Mouse (Mus musculus) kidney, embryonic 14.5 days (tissue): Measurements from ENCODE around the gene Ing4. TPM values are rescaled to one million over a fixed set of nuclear protein-coding genes. Genes with fewer than 3 reads are reported as not detected.
A peak's percentile ranks its signal among the peaks of the same experiment; 100 is the strongest.

Experiments
- ATAC-seq: fragments of 200-750 bp; cut with Nextera tagmentation; 2 replicates; pipeline ENCODE4 v1.8.0; 2017; ENCODE audit warnings: moderate number of reproducible peaks, mild to moderate bottlenecking, moderate TSS enrichment, moderate library complexity; ENCODE audit not compliant: low FRiP score, low TSS enrichment
- H3K27ac ChIP-seq: fragments of 300-500 bp; sonication (generic); 2 replicates; pipeline ENCODE4 v1.5.1; 2014; ENCODE audit warnings: low read depth, mild to moderate bottlenecking, low read length, moderate library complexity, mixed read lengths
- H3K27me3 ChIP-seq: fragments of 300-500 bp; sonication (generic); 2 replicates; pipeline ENCODE4 v1.6.1; 2014; ENCODE audit warnings: mild to moderate bottlenecking, low read length; ENCODE audit not compliant: control insufficient read depth, insufficient read depth
- H3K36me3 ChIP-seq: fragments of 300-500 bp; sonication (generic); 2 replicates; pipeline ENCODE4 v1.6.1; 2014; ENCODE audit warnings: low read length, mixed read lengths; ENCODE audit not compliant: control insufficient read depth, insufficient read depth
- H3K4me1 ChIP-seq: fragments of 300-500 bp; sonication (generic); 2 replicates; pipeline ENCODE4 v1.6.1; 2014; ENCODE audit warnings: low read length, mixed read lengths; ENCODE audit not compliant: control insufficient read depth, insufficient read depth
- H3K4me2 ChIP-seq: fragments of 300-500 bp; sonication (generic); replicated peaks from 2 replicates; pipeline ENCODE4 v1.6.1; 2014; ENCODE audit warnings: low read depth, mild to moderate bottlenecking, low read length
- H3K4me3 ChIP-seq: fragments of 300-500 bp; sonication (generic); 2 replicates; pipeline ENCODE4 v1.5.1; 2014; ENCODE audit warnings: mild to moderate bottlenecking, low read length
- H3K9ac ChIP-seq: fragments of 300-500 bp; sonication (generic); 2 replicates; pipeline ENCODE4 v1.6.1; 2014; ENCODE audit warnings: low read depth, mild to moderate bottlenecking, low read length, moderate library complexity
- H3K9me3 ChIP-seq: fragments of 300-500 bp; sonication (generic); 2 replicates; pipeline ENCODE4 v1.6.1; 2016; ENCODE audit warnings: low read length; ENCODE audit not compliant: control insufficient read depth
- WGBS: fragments of 180-500 bp; shearing (Covaris S2); extraction: QIAGEN DNeasy Blood & Tissue Kit; methylation state at CpG from one replicate; pipeline ENCODE4 v1.1.7; 2014; 5-methylcytosine and 5-hydroxymethylcytosine counted together
- polyA plus RNA-seq: library from polyadenylated mRNA; unstranded; fragments of >200 nt; fragmentation: Nextera tagmentation; extraction: Ambion mirVana; gene quantifications from 2 replicates; pipeline ENCODE4 v1.2.1, GENCODE M21; 2014

Gene Ing4
- polyA plus RNA-seq = 111 and 144 TPM in 2 replicates

DNA sequence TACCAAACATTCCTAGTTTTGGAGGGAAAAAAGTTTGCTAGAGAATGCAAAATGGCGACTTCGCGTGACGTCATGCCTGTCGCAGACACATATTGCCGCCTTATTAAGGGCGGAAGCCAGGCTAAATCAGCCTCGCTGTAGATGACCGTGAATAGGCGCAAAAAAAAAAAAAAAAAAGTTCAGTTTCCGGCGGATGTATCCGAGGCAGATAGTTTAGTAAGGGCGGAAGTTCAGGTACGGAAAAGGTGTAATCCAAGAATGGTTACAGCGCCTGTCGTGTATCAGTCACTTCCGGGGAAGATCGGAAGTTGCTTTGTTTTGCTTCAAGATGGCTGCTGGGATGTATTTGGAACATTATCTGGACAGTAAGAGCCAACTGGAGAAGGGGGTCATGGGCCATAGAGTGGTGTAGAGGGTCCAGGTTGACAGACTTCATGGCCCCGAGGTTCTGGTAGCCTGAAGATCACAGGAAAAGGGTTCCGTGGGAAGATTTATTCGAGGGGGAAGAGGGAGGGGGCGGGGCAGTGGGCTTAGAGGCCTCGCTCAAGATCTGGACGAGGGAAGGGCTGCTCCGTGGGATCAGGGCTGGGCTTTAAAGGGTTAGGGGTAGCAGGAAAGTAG is at the start of gene Ing4:
Gene Ing4, plus strand, starts transcription at position 228 of the 621 bp plus-strand sequence.
- ATAC-seq = peak; percentile 97
- Histone ChIP-seq H3K4me2 (peak within 1 kb of the TSS; percentile 82), H3K27me3 (no peaks in the 10 kb centered on the region), H3K27ac (peak within 1 kb of the TSS; percentile 84), H3K9me3 (no peaks in the 10 kb centered on the region), H3K9ac (peak within 1 kb of the TSS; percentile 82), H3K4me1 (0 out of 2 replicates have a peak, but pooled peaks cover 6% of the 10 kb centered on the region), H3K36me3 (peaks cover 37% of the 10 kb centered on the region), H3K4me3 (peak within 1 kb of the TSS; percentile 82)
- WGBS = 0% methylated on average over 26 of the region's 26 CpGs

DNA sequence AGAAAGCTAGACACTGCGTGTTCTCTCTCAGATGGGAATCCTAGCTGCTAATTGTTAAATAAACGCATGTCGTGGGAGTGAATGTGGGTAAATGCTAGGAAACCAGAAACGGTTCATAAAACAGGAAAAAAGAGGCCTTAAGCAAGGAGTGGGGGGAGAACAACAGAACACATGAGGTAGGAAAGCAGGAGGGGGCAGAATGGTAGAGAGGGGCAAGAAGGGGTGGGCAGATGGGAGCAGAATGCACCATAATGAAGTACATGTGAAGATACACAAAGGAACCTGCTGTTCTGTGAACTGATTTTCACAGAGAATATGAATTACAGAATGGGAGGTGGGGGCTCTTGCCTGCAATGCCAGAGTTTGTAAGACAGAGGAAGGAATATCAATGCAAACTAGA is 47.3 kb upstream of the Ing4 start:
- H3K9me3 ChIP-seq = peaks cover 8% of the 10 kb centered on the region
- no peak overlapping the region for H3K4me2 ChIP-seq
- no peaks in the 10 kb centered on the region for H3K36me3 ChIP-seq
- no peak for ATAC-seq
- peaks cover 6% of the 10 kb centered on the region; the same call in 1 of the 2 replicates for H3K4me1 ChIP-seq
- peaks cover 27% of the 10 kb centered on the region for H3K27me3 ChIP-seq
- 39% methylated on average over 4 of the region's 4 CpGs for WGBS
- no peak overlapping the region for H3K4me3 ChIP-seq
- no peak overlapping the region for H3K9ac ChIP-seq
- no peak overlapping the region for H3K27ac ChIP-seq

DNA sequence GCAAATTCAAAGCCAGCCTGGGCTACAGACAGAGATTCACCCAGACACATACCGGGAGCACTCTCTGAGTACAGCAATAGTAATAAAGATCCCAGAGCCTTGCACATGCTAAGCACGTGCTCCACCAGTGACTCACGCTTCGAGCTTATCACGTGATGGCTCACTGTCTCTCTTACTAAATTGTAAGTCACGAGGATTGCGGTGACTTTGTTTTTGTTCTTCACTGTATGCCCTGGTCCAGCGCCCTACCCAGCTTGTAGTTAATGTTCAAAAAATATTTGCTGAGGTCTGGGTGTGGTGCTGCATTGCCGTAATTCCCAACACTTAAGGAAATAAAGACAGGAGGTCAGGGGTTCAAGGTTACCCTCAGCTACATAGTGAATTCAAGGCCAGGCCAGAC is 46.2 kb upstream of the Ing4 start:
- H3K4me2 ChIP-seq = no peak overlapping the region
- H3K9ac ChIP-seq = no peak overlapping the region
- no peak overlapping the region for H3K4me3 ChIP-seq
- H3K27ac ChIP-seq = no peak overlapping the region
- H3K9me3 ChIP-seq = peaks cover 8% of the 10 kb centered on the region
- peaks cover 14% of the 10 kb centered on the region; the same call in 1 of the 2 replicates for H3K4me1 ChIP-seq
- H3K36me3 ChIP-seq = no peaks in the 10 kb centered on the region
- 80% methylated on average over 9 of the region's 9 CpGs for WGBS
- no peak for ATAC-seq
- peaks cover 38% of the 10 kb centered on the region for H3K27me3 ChIP-seq

DNA sequence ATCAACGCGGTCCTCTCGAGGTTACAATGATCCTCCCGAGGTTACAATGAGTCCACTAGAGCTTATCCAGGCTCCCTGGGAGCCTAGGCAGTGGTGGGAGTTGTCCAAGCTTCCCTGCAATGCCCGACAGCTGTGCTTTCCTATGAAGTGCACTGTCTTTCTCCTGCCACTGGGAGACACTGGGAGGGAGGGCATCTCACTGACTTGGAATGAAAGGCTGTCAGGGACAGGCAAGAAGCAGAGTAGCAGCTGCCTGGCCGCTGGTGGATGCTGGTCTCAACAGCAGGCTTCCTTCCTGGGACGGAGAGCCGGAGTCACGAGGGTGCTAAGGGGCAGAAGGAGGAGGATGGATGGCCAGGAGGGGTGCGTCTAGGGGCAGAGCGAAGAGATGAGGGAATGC is 45.7 kb upstream of the Ing4 start:
- Histone ChIP-seq H3K36me3 (no peaks in the 10 kb centered on the region), H3K27ac (no peak overlapping the region), H3K4me1 (peaks cover 18% of the 10 kb centered on the region; the same call in 1 of the 2 replicates), H3K27me3 (peaks cover 43% of the 10 kb centered on the region), H3K9ac (peak overlapping the region; percentile 44; the same call in 1 of the 2 replicates), H3K4me2 (no peak overlapping the region), H3K4me3 (no peak overlapping the region), H3K9me3 (peaks cover 8% of the 10 kb centered on the region)
- 11% methylated on average over 11 of the region's 11 CpGs for WGBS
- peak; percentile 33; the same call in 1 of the 2 replicates for ATAC-seq

DNA sequence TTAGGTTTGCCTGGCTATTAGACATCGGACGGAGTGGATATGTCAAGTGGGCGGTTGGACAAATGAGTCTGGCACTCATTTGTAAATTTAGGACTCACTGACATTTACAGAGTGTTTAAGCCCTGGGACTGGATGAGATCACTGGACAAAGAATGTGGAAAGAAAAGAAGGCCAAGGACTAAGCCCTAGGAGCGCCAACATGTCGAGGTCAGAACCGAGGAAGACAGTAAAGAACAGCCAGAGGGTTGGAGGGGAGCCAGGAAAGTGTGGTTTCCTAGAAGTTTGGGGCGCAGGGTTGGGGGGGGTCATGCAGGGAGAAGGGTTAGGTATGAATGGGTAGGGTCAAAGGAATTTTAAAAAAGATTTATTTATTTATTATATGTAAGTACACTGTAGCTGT is 44.3 kb upstream of the Ing4 start:
- Histone ChIP-seq H3K4me2 (no peak overlapping the region), H3K4me3 (no peak overlapping the region)
- 84% methylated on average over 7 of the region's 7 CpGs for WGBS

DNA sequence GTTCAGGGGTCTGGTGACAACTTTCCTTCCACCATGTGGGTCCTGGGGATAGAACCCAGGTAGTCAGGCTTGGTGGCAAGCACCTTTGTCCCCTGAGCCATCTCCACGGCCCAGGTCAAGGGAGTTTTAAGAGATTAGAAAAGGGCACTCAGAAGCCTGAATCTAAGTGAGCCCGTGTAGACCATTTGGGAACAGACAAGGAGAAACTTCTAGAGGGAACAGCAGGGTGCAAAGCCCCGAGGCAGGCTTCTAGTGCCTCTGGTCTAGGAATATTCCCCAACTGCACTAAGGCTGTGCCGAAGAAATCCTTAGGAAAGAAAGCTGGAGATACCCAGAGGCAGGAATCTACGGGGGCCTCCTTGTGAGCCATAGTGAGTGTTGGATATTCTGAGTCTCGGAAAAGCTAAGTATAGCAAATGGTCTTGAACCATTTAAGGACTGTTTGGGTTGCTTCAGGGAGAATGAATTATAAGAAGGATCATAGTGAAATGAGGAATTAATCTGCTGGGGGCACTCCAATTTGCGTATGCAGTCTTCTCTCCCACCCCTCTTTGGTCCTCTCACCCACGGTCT is 43.6 kb upstream of the Ing4 start:
- Histone ChIP-seq H3K36me3 (no peaks in the 10 kb centered on the region), H3K4me3 (no peak overlapping the region), H3K27me3 (peaks cover 57% of the 10 kb centered on the region), H3K4me1 (peaks cover 18% of the 10 kb centered on the region; the same call in 1 of the 2 replicates), H3K9me3 (no peaks in the 10 kb centered on the region), H3K4me2 (peak overlapping the region; percentile 98), H3K27ac (no peak overlapping the region), H3K9ac (no peak overlapping the region)
- whole genome bisulfite sequencing = 47% methylated on average over 8 of the region's 8 CpGs
- ATAC-seq = no peak

More for the DNA sequence above, 44.3 kb upstream of the Ing4 start:
- Histone ChIP-seq H3K36me3 (no peaks in the 10 kb centered on the region), H3K27ac (no peak overlapping the region), H3K9me3 (peaks cover 2% of the 10 kb centered on the region; the same call in 1 of the 2 replicates), H3K27me3 (peaks cover 54% of the 10 kb centered on the region), H3K9ac (no peak overlapping the region), H3K4me1 (peaks cover 18% of the 10 kb centered on the region; the same call in 1 of the 2 replicates)
- no peak for ATAC-seq

DNA sequence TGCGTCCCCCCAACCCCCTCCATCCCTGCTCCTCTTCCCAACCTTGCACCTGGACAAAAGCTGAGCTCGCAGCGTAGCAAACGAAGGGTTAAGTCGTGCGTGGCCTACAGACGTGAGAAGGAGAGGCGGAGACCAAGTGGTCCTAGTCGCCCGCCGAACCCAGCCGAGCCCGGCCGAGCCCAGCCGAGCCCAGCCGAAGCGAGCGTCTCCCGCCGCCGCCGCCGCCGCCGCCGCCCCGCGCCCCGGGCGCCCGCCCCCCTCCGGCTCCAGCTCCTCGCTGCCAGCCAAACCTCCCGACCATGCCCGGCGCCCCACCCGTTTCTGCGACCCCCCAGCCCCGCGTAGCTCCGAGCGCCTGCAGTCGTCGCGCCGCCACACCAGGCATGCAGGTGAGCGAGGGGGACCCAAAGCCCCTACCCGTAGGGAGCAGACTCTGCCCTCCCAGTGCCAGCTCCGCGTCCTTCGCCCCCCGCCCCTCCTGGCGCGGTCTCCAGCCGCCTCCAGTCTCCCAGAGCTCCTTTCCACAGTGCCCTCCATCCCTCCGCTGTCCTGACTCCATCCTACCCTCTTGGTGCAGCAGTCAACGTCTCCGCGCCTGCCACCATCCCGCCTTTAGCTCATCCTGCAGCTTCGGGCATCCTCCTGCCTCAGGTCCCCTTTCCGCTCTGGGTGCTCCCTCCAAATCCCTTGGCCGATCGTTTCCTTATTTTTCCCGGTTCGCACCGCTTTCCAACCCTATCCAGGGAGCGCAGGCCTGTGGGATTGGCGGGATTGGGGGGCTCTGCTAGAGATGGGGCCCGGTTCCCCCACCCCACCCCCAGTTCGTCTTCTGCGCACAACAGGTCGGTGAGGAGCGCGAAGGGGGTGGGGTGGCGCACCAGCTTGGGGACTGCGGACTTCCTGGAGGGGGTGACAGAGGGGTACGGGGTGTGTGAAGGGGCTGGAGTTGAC is 42.7 kb upstream of the Ing4 start, which contains the start of gene Pianp:
Gene Pianp, plus strand, starts transcription at position 144 of the 951 bp plus-strand sequence.
- ATAC-seq = peak; percentile 55
- H3K4me1 ChIP-seq = peaks cover 18% of the 10 kb centered on the region; the same call in 1 of the 2 replicates
- H3K4me2 ChIP-seq = peak within 1 kb of the TSS; percentile 98
- H3K4me3 ChIP-seq = peak within 1 kb of the TSS; percentile 59
- peaks cover 60% of the 10 kb centered on the region for H3K27me3 ChIP-seq
- peak within 1 kb of the TSS; percentile 60; the same call in 1 of the 2 replicates for H3K9ac ChIP-seq
- WGBS = under 1% methylated on average over 58 of the region's 78 CpGs
- no peak within 1 kb of the TSS for H3K27ac ChIP-seq
- no peaks in the 10 kb centered on the region for H3K36me3 ChIP-seq
- no peaks in the 10 kb centered on the region for H3K9me3 ChIP-seq

DNA sequence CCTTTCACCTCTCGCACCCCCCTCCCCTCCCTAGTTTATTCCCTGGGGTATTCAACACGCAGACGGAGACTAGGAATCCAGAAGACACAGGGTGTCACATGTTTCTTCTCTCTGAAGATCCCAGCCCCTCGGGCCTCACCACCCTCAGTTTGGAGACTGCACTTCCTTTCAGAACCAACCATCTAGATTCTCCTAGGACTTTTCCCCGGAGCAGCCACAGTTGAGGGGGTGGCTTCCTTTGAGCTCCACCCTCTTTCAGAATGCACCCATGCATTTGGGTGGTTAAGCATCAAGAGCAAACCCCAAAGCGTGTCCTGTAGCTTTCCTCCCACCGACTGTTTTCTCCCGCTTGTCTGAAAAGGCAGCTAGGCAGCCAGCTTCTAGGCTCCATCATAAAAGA is 41.5 kb upstream of the Ing4 start:
- Histone ChIP-seq H3K36me3 (no peaks in the 10 kb centered on the region), H3K27me3 (peaks cover 65% of the 10 kb centered on the region), H3K9ac (no peak overlapping the region), H3K4me2 (peak overlapping the region; percentile 19; the same call in 1 of the 2 replicates), H3K4me1 (peaks cover 18% of the 10 kb centered on the region; the same call in 1 of the 2 replicates), H3K4me3 (0 out of 2 replicates have a peak overlapping the region, but pooled peaks have one; percentile 59), H3K9me3 (no peaks in the 10 kb centered on the region), H3K27ac (no peak overlapping the region)
- 3% methylated on average over 8 of the region's 8 CpGs for WGBS
- no peak for ATAC-seq
